Mouse (Mus musculus) liver, embryonic 16.5 days (tissue): ENCODE results near the gene Ppp1r13b. TPM values are rescaled to one million over a fixed set of nuclear protein-coding genes. Genes with fewer than 3 reads are reported as not detected.
A peak's percentile ranks its signal among the peaks of the same experiment; 100 is the strongest.

Source experiments
- ATAC-seq: fragments of 200-750 bp; cut with Nextera tagmentation; 2 replicates; pipeline ENCODE4 v1.8.0; 2017; ENCODE audit warnings: low read depth, mild to moderate bottlenecking, moderate number of reproducible peaks, moderate library complexity
- H3K27ac ChIP-seq: fragments of 300-500 bp; sonication (generic); 2 replicates; pipeline ENCODE4 v1.5.1; 2014; ENCODE audit warnings: mild to moderate bottlenecking, low read length
- H3K27me3 ChIP-seq: fragments of 300-500 bp; sonication (generic); 2 replicates; pipeline ENCODE4 v1.6.1; 2014; ENCODE audit warnings: low read depth, low read length, mixed read lengths; ENCODE audit not compliant: control insufficient read depth, insufficient read depth
- H3K36me3 ChIP-seq: fragments of 300-500 bp; sonication (generic); 2 replicates; pipeline ENCODE4 v1.6.1; 2014; ENCODE audit warnings: mild to moderate bottlenecking; ENCODE audit not compliant: control insufficient read depth, insufficient read depth
- H3K4me1 ChIP-seq: fragments of 300-500 bp; sonication (generic); 2 replicates; pipeline ENCODE4 v1.6.1; 2014; ENCODE audit warnings: low read depth, low read length, mixed read lengths; ENCODE audit not compliant: control insufficient read depth
- H3K4me2 ChIP-seq: fragments of 300-500 bp; sonication (generic); 2 replicates; pipeline ENCODE4 v1.6.1; 2014; ENCODE audit warnings: low read depth, low read length, mixed read lengths
- H3K4me3 ChIP-seq: fragments of 300-500 bp; sonication (generic); 2 replicates; pipeline ENCODE4 v1.5.1; 2014; ENCODE audit warnings: low read depth, mild to moderate bottlenecking, low read length
- H3K9ac ChIP-seq: fragments of 300-500 bp; sonication (generic); 2 replicates; pipeline ENCODE4 v1.6.1; 2014; ENCODE audit warnings: low read depth, low read length
- H3K9me3 ChIP-seq: fragments of 300-500 bp; sonication (generic); replicated peaks from 2 replicates; pipeline ENCODE4 v1.6.1; 2016; ENCODE audit warnings: low read length; ENCODE audit not compliant: control insufficient read depth
- WGBS: fragments of 180-500 bp; shearing (Covaris S2); extraction: QIAGEN DNeasy Blood & Tissue Kit; methylation state at CpG from one replicate; pipeline ENCODE4 v1.1.7; 2014; ENCODE audit not compliant: insufficient replicate concordance; 5-methylcytosine and 5-hydroxymethylcytosine counted together
- polyA plus RNA-seq: library from polyadenylated mRNA; unstranded; fragments of >200 nt; fragmentation: Nextera tagmentation; extraction: Ambion mirVana; gene quantifications from 2 replicates; pipeline ENCODE4 v1.2.1, GENCODE M21; 2015

Gene Ppp1r13b
- polyA plus RNA-seq, 1 experiment from 2014 or later: 1.9 TPM

- ATAC-seq: peak; percentile 16
- Histone ChIP-seq H3K36me3 (no peaks in the 10 kb centered on the region), H3K9me3 (no peaks in the 10 kb centered on the region), H3K4me2 (peak overlapping the region; percentile 22), H3K9ac (no peak overlapping the region), H3K27me3 (no peaks in the 10 kb centered on the region), H3K4me1 (peaks cover 26% of the 10 kb centered on the region), H3K27ac (0 out of 2 replicates have a peak overlapping the region, but pooled peaks have one; percentile 1), H3K4me3 (peak overlapping the region; percentile 11)
- 15% methylated on average over 10 of the region's 10 CpGs for WGBS
These were observed 35.6 kb upstream of the Ppp1r13b start for GRCm38 (mm10) chr12:111943421-111944064.

- no peak overlapping the region for H3K27ac ChIP-seq
- 35% methylated on average over 1 of the region's 1 CpGs for WGBS
- no peak overlapping the region for H3K4me2 ChIP-seq
These were observed 30.8 kb upstream of the Ppp1r13b start for GRCm38 (mm10) chr12:111938623-111939177.

GRCm38 (mm10) chr12:111936706-111937550 is 29.0 kb upstream of the Ppp1r13b start:
- H3K27ac ChIP-seq: no peak overlapping the region
- H3K36me3 ChIP-seq: no peaks in the 10 kb centered on the region
- H3K4me1 ChIP-seq: peaks cover 23% of the 10 kb centered on the region
- no peaks in the 10 kb centered on the region for H3K9me3 ChIP-seq
- H3K9ac ChIP-seq: no peak overlapping the region
- ATAC-seq: no peak
- H3K27me3 ChIP-seq: no peaks in the 10 kb centered on the region
- H3K4me3 ChIP-seq: no peak overlapping the region
- WGBS: 38% methylated on average over 24 of the region's 24 CpGs
- peak overlapping the region; percentile 15; the same call in 1 of the 2 replicates for H3K4me2 ChIP-seq

More at GRCm38 (mm10) chr12:111938623-111939177, 30.8 kb upstream of the Ppp1r13b start:
- Histone ChIP-seq H3K36me3 (no peaks in the 10 kb centered on the region), H3K4me3 (no peak overlapping the region), H3K27me3 (no peaks in the 10 kb centered on the region), H3K9ac (no peak overlapping the region), H3K4me1 (peaks cover 25% of the 10 kb centered on the region), H3K9me3 (no peaks in the 10 kb centered on the region)
- ATAC-seq: peak; percentile 12; the same call in 1 of the 2 replicates

GRCm38 (mm10) chr12:111933971-111934370 is 26.1 kb upstream of the Ppp1r13b start:
- 0 out of 2 replicates have a peak overlapping the region, but pooled peaks have one; percentile 7 for H3K4me2 ChIP-seq
- ATAC-seq: no peak

GRCm38 (mm10) chr12:111933032-111933704 is 25.3 kb upstream of the Ppp1r13b start:
- WGBS: 38% methylated on average over 11 of the region's 11 CpGs
- Histone ChIP-seq H3K27me3 (no peaks in the 10 kb centered on the region), H3K4me3 (no peak overlapping the region), H3K9me3 (no peaks in the 10 kb centered on the region), H3K36me3 (no peaks in the 10 kb centered on the region), H3K9ac (no peak overlapping the region), H3K27ac (0 out of 2 replicates have a peak overlapping the region, but pooled peaks have one; percentile 12), H3K4me2 (0 out of 2 replicates have a peak overlapping the region, but pooled peaks have one; percentile 7), H3K4me1 (peaks cover 19% of the 10 kb centered on the region)
- ATAC-seq: peak; percentile 77

More at GRCm38 (mm10) chr12:111933971-111934370, 26.1 kb upstream of the Ppp1r13b start:
- no peaks in the 10 kb centered on the region for H3K9me3 ChIP-seq
- peaks cover 23% of the 10 kb centered on the region for H3K4me1 ChIP-seq
- WGBS: 55% methylated on average over 2 of the region's 2 CpGs
- H3K36me3 ChIP-seq: no peaks in the 10 kb centered on the region
- no peaks in the 10 kb centered on the region for H3K27me3 ChIP-seq
- H3K27ac ChIP-seq: no peak overlapping the region
- H3K9ac ChIP-seq: no peak overlapping the region
- H3K4me3 ChIP-seq: no peak overlapping the region

GRCm38 (mm10) chr12:111932513-111932912 is 24.6 kb upstream of the Ppp1r13b start:
- Histone ChIP-seq H3K27me3 (no peaks in the 10 kb centered on the region), H3K4me3 (no peak overlapping the region), H3K36me3 (no peaks in the 10 kb centered on the region), H3K4me1 (peaks cover 19% of the 10 kb centered on the region), H3K4me2 (no peak overlapping the region), H3K9me3 (no peaks in the 10 kb centered on the region), H3K9ac (no peak overlapping the region), H3K27ac (no peak overlapping the region)
- 62% methylated on average over 3 of the region's 3 CpGs for WGBS
- no peak for ATAC-seq

- H3K36me3 ChIP-seq: no peaks in the 10 kb centered on the region
- H3K4me3 ChIP-seq: no peak overlapping the region
- H3K4me2 ChIP-seq: no peak overlapping the region
- no peaks in the 10 kb centered on the region for H3K27me3 ChIP-seq
- H3K9ac ChIP-seq: no peak overlapping the region
- WGBS: 66% methylated on average over 9 of the region's 9 CpGs
- H3K9me3 ChIP-seq: no peaks in the 10 kb centered on the region
- no peak for ATAC-seq
- H3K4me1 ChIP-seq: peaks cover 11% of the 10 kb centered on the region
- no peak overlapping the region for H3K27ac ChIP-seq
These were observed 23.6 kb upstream of the Ppp1r13b start for GRCm38 (mm10) chr12:111931411-111932025.

- H3K36me3 ChIP-seq: no peaks in the 10 kb centered on the region
- no peaks in the 10 kb centered on the region for H3K27me3 ChIP-seq
- ATAC-seq: no peak
- H3K27ac ChIP-seq: no peak overlapping the region
- peaks cover 5% of the 10 kb centered on the region for H3K4me1 ChIP-seq
- no peak overlapping the region for H3K4me2 ChIP-seq
- H3K9ac ChIP-seq: no peak overlapping the region
- 78% methylated on average over 18 of the region's 18 CpGs for WGBS
- no peak overlapping the region for H3K4me3 ChIP-seq
- no peaks in the 10 kb centered on the region for H3K9me3 ChIP-seq
These were observed 20.6 kb upstream of the Ppp1r13b start for GRCm38 (mm10) chr12:111928411-111928966.
